ENCODE assay signal across 12 mouse cellular contexts in the genomic region with DNA sequence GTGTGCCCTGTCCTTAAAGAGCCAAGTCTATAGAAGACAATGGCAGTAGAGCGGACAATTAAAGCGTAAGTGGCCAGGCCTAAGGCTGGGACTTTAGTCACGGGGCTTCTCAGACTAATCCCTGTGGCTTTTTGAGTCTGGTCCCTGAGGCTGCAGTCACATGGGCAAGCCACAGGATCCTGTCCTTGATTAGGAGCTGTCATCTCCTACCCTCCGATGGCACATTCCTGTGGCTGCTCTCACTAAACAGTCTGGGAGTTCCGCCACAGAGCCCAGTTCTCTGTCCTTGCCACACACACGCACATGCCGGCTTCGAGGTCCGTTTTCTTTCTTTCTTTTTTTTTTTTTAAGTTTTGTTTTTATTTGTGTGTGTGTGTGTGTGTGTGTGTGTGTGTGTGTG. TPM values are rescaled to one million over a fixed set of nuclear protein-coding genes. Genes with fewer than 3 reads are reported as not detected.
A peak's percentile ranks its signal among the peaks of the same experiment; 100 is the strongest.
DNase-seq lines count a peak whose midpoint lies in the region; ATAC-seq and TF ChIP-seq lines count a peak whose summit lies in the region.
"Had no signal": no experiment of that assay in that cellular context is flagged by ENCODE, and none has a peak within 500 bp of the region (broad histone marks: within the 10 kb centered on the region; RNA-seq: fewer than 3 reads in every experiment).

No protein-coding gene starts in this region.

- H3K4me2 ChIP-seq in hindbrain, postnatal 0 days (ENCODE audit: low read depth, low read length), result no peak overlapping the region
- H3K4me2 ChIP-seq in hindbrain, embryonic 11.5 days (replicated peaks; ENCODE audit: low read depth, low read length), result no peak overlapping the region
- H3K4me2 ChIP-seq in heart, embryonic 13.5 days, result peak overlapping the region; percentile 18; the same call in 1 of the 2 replicates
- H3K4me2 ChIP-seq: liver, embryonic 15.5 days had no signal

- 0 out of 2 replicates have a peak, but pooled peaks have one; percentile 35 for ATAC-seq in hindbrain, postnatal 0 days
- ATAC-seq in hindbrain, embryonic 11.5 days (ENCODE audit: low FRiP score), result no peak
- peak; percentile 24; the same call in 1 of the 2 replicates for ATAC-seq in heart, embryonic 13.5 days (ENCODE audit: extremely low read depth, insufficient number of reproducible peaks, low FRiP score, low TSS enrichment)

- H3K27me3 ChIP-seq in hindbrain, postnatal 0 days (ENCODE audit: insufficient read depth, low read length), result no peaks in the 10 kb centered on the region
- peaks cover 10% of the 10 kb centered on the region for H3K27me3 ChIP-seq in hindbrain, embryonic 11.5 days (ENCODE audit: control insufficient read depth, insufficient read depth, low read length)
- H3K27me3 ChIP-seq in heart, embryonic 13.5 days (replicated peaks), result peaks cover 55% of the 10 kb centered on the region

- no peaks in the 10 kb centered on the region for H3K4me1 ChIP-seq in hindbrain, postnatal 0 days (ENCODE audit: insufficient read depth, low read length)
- H3K4me1 ChIP-seq in hindbrain, embryonic 11.5 days (replicated peaks; ENCODE audit: control insufficient read depth, insufficient read depth, low read length), result 0 out of 2 replicates have a peak, but pooled peaks cover 3% of the 10 kb centered on the region
- H3K4me1 ChIP-seq in heart, embryonic 13.5 days, result peaks cover 17% of the 10 kb centered on the region
- H3K4me1 ChIP-seq: liver, embryonic 15.5 days had no signal

- H3K27ac ChIP-seq in hindbrain, postnatal 0 days, result no peak overlapping the region
- no peak overlapping the region for H3K27ac ChIP-seq in hindbrain, embryonic 11.5 days (ENCODE audit: low read depth, low read length)
- peak overlapping the region; percentile 67 for H3K27ac ChIP-seq in heart, embryonic 13.5 days (replicated peaks)
- H3K27ac ChIP-seq: forebrain, embryonic 10.5 days; liver, embryonic 15.5 days had no signal

- no peak for TF ChIP-seq CTCF in hindbrain, postnatal 0 days (IDR thresholded peaks at IDR 0.05; ENCODE audit: low read depth)

- WGBS in hindbrain, postnatal 0 days, result 52% methylated on average over 9 of the region's 9 CpGs
- WGBS in hindbrain, embryonic 11.5 days, result 65% methylated on average over 9 of the region's 9 CpGs
- WGBS in heart, embryonic 13.5 days, result 39% methylated on average over 9 of the region's 9 CpGs

- no peak for DNase-seq in hindbrain, postnatal 0 days (ENCODE audit: low spot score)
- DNase-seq in hindbrain, embryonic 11.5 days (ENCODE audit: low spot score), result no peak
- DNase-seq in NIH3T3 (ENCODE audit: low read depth), result peak; percentile 28
- DNase-seq in embryo, embryonic 10.5 days (ENCODE audit: low spot score), result peak; percentile 22
- no peak for DNase-seq in right cerebral cortex, postnatal 14 days
- no peak for DNase-seq in yolk sac, embryonic 10.5 days (ENCODE audit: low spot score)
- no peak for DNase-seq in urinary bladder, postnatal 14 days (ENCODE audit: low spot score)
- DNase-seq: cerebellum, adult 11-12 months; gastrocnemius, postnatal 25 days had no signal

- no peak overlapping the region for H3K4me3 ChIP-seq in hindbrain, postnatal 0 days (ENCODE audit: low read length)
- H3K4me3 ChIP-seq in hindbrain, embryonic 11.5 days (ENCODE audit: low read depth, low read length), result no peak overlapping the region
- no peak overlapping the region; the same call in 1 of the 2 replicates for H3K4me3 ChIP-seq in heart, embryonic 13.5 days
- H3K4me3 ChIP-seq: forebrain, embryonic 10.5 days; liver, embryonic 15.5 days had no signal

- H3K9me3 ChIP-seq in hindbrain, postnatal 0 days (ENCODE audit: low read length), result no peaks in the 10 kb centered on the region
- no peaks in the 10 kb centered on the region for H3K9me3 ChIP-seq in hindbrain, embryonic 11.5 days (ENCODE audit: control insufficient read depth, low read length)
- no peaks in the 10 kb centered on the region for H3K9me3 ChIP-seq in heart, embryonic 13.5 days
- H3K9me3 ChIP-seq: forebrain, embryonic 10.5 days; liver, embryonic 15.5 days had no signal

- no peak overlapping the region for H3K9ac ChIP-seq in hindbrain, postnatal 0 days (replicated peaks; ENCODE audit: low read length)
- H3K9ac ChIP-seq in hindbrain, embryonic 11.5 days (ENCODE audit: low read depth, low read length), result no peak overlapping the region
- H3K9ac ChIP-seq in heart, embryonic 13.5 days, result peak overlapping the region; percentile 50; the same call in 1 of the 2 replicates
- H3K9ac ChIP-seq: liver, embryonic 15.5 days had no signal

- H3K36me3 ChIP-seq in hindbrain, postnatal 0 days (ENCODE audit: insufficient read depth, low read length), result no peaks in the 10 kb centered on the region
- H3K36me3 ChIP-seq in hindbrain, embryonic 11.5 days (ENCODE audit: control insufficient read depth, insufficient read depth, low read length), result no peaks in the 10 kb centered on the region
- H3K36me3 ChIP-seq in heart, embryonic 13.5 days, result no peaks in the 10 kb centered on the region
- H3K36me3 ChIP-seq: forebrain, embryonic 10.5 days; liver, embryonic 15.5 days had no signal

RNA-seq across cellular contexts. Expression of a gene that starts 21.6 kb away (rescaled TPM):
- total RNA-seq in hindbrain, postnatal 0 days (2014; rRNA removed), result 4.6 and 5.0 TPM in 2 replicates
- polyA plus RNA-seq in hindbrain, postnatal 0 days (2015; fragmentation: Nextera tagmentation; extraction: Ambion mirVana), result 2.7 and 3.1 TPM in 2 replicates
- polyA plus RNA-seq in hindbrain, embryonic 11.5 days (2014; fragmentation: Nextera tagmentation; extraction: Ambion mirVana), result 0.19 and 0.53 TPM in 2 replicates
- 1.3 and 2.7 TPM in 2 replicates for polyA plus RNA-seq in heart, embryonic 13.5 days (2015; fragmentation: Nextera tagmentation; extraction: Ambion mirVana)

RNA-seq across cellular contexts. Expression of a gene that starts 49.0 kb away (rescaled TPM):
- total RNA-seq in hindbrain, postnatal 0 days (2014; rRNA removed), result 0.10 and 0.54 TPM in 2 replicates
- 0.10 and 0.11 TPM in 2 replicates for polyA plus RNA-seq in hindbrain, postnatal 0 days (2015; fragmentation: Nextera tagmentation; extraction: Ambion mirVana)
- polyA plus RNA-seq in hindbrain, embryonic 11.5 days (2014; fragmentation: Nextera tagmentation; extraction: Ambion mirVana), result 1.3 and 2.1 TPM in 2 replicates
- 1.2 and 1.4 TPM in 2 replicates for polyA plus RNA-seq in heart, embryonic 13.5 days (2015; fragmentation: Nextera tagmentation; extraction: Ambion mirVana)

Comparison
In these comparisons a context has a peak if more than half of its experiments do, and no peak if none do; other contexts are left out.
1. DNase-seq: peak in NIH3T3 (single experiment) and embryo, embryonic 10.5 days (single experiment); none in hindbrain, postnatal 0 days (single experiment), hindbrain, embryonic 11.5 days (single experiment), right cerebral cortex, postnatal 14 days (single experiment), yolk sac, embryonic 10.5 days (single experiment) and urinary bladder, postnatal 14 days (single experiment).